22 mouse cellular contexts compared by ENCODE assay signal in the genomic region with DNA sequence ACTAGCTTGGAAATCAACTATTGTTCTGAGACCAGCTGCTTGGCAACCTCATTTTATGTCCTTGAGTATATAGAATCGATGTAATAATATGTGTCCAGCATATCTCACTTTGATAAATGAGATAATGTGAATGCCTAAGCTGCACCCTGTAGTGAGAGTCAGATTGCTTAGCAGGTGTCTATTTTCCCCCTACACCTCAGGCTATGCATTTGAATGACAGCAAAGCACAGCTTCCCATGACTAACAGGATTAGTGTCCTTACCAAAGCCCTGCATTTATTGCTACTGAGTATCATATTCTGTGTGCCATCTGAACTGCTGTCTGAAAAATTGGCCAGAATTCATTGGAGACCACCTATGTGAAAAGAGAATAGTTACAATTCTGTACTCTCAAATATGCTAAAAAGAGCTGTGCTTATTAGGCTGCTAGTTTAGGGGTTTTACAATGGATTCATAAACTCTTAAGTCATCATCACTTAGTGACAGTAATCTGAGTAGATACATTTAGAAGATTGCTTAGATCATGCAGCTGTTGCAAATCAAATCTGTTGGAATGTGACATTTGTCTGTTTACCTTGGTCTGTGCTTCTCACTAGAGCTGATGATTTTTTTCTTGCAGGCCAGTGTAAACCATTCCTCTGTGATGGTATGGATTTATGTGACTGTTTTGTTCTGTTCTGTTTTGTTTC.
DNase-seq lines count a peak whose midpoint lies in the region; ATAC-seq and TF ChIP-seq lines count a peak whose summit lies in the region.
"Had no signal": no experiment of that assay in that cellular context is flagged by ENCODE, and none has a peak within 500 bp of the region (broad histone marks: within the 10 kb centered on the region; RNA-seq: fewer than 3 reads in every experiment).

No protein-coding gene starts in this region.

- no peaks in the 10 kb centered on the region for H3K4me1 ChIP-seq in hindbrain, postnatal 0 days (ENCODE audit: insufficient read depth, low read length)
- 0 out of 2 replicates have a peak, but pooled peaks cover 11% of the 10 kb centered on the region for H3K4me1 ChIP-seq in hindbrain, embryonic 14.5 days (replicated peaks; ENCODE audit: control insufficient read depth, insufficient read depth, low read length)
- peaks cover 4% of the 10 kb centered on the region; the same call in 1 of the 2 replicates for H3K4me1 ChIP-seq in embryonic facial prominence, embryonic 14.5 days (ENCODE audit: control insufficient read depth, insufficient read depth, low read length)
- H3K4me1 ChIP-seq in midbrain, embryonic 12.5 days, result peaks cover 5% of the 10 kb centered on the region; the same call in 1 of the 2 replicates
- no peaks in the 10 kb centered on the region for H3K4me1 ChIP-seq in kidney, embryonic 14.5 days (ENCODE audit: control insufficient read depth, insufficient read depth, low read length)
- H3K4me1 ChIP-seq: embryonic facial prominence, embryonic 13.5 days; forebrain, embryonic 13.5 days; liver, embryonic 13.5 days had no signal

- no peak overlapping the region for H3K4me3 ChIP-seq in hindbrain, postnatal 0 days (ENCODE audit: low read length)
- no peak overlapping the region for H3K4me3 ChIP-seq in hindbrain, embryonic 14.5 days (replicated peaks; ENCODE audit: low read length)
- no peak overlapping the region for H3K4me3 ChIP-seq in embryonic facial prominence, embryonic 14.5 days (ENCODE audit: low read depth, low read length)
- no peak overlapping the region for H3K4me3 ChIP-seq in midbrain, embryonic 12.5 days
- no peak overlapping the region for H3K4me3 ChIP-seq in kidney, embryonic 14.5 days (ENCODE audit: low read length)
- H3K4me3 ChIP-seq: embryonic facial prominence, embryonic 13.5 days; forebrain, embryonic 13.5 days; gastrocnemius, adult 2 months; heart, embryonic 10.5 days; layer of hippocampus, adult 2 months; liver, embryonic 13.5 days; neural tube, embryonic 13.5 days had no signal

- TF ChIP-seq CTCF in hindbrain, postnatal 0 days (IDR thresholded peaks at IDR 0.05; ENCODE audit: low read depth), result no peak

- no peak overlapping the region for H3K27ac ChIP-seq in hindbrain, postnatal 0 days
- no peak overlapping the region for H3K27ac ChIP-seq in hindbrain, embryonic 14.5 days
- no peak overlapping the region for H3K27ac ChIP-seq in embryonic facial prominence, embryonic 14.5 days (replicated peaks; ENCODE audit: low read depth, low read length)
- peak overlapping the region; percentile 30; the same call in 1 of the 2 replicates for H3K27ac ChIP-seq in midbrain, embryonic 12.5 days (replicated peaks)
- H3K27ac ChIP-seq in kidney, embryonic 14.5 days (ENCODE audit: low read depth, low read length), result no peak overlapping the region
- H3K27ac ChIP-seq: embryonic facial prominence, embryonic 13.5 days; forebrain, embryonic 13.5 days; gastrocnemius, adult 2 months; heart, embryonic 10.5 days; layer of hippocampus, adult 2 months; liver, embryonic 13.5 days; neural tube, embryonic 13.5 days had no signal

- peak; percentile 16 for DNase-seq in hindbrain, postnatal 0 days (ENCODE audit: low spot score)
- DNase-seq in hindbrain, embryonic 14.5 days (ENCODE audit: low spot score), result no peak
- DNase-seq in embryonic facial prominence, embryonic 14.5 days (ENCODE audit: low spot score), result peak; percentile 59
- DNase-seq in retina, embryonic 14.5 days (ENCODE audit: low spot score), result peak; percentile 20
- DNase-seq in kidney, postnatal 10 days, result no peak
- DNase-seq: adrenal gland, postnatal 14 days; cerebellum, adult 8-10 months; cerebellum, postnatal 36 days; gastrocnemius, adult 2 months; kidney, adult 2 months; kidney, postnatal 14 days; liver, embryonic 13.5 days; lung, embryonic 14.5 days; thymus, adult 2 months; thymus, postnatal 4 days had no signal

- no peak overlapping the region for H3K4me2 ChIP-seq in hindbrain, postnatal 0 days (ENCODE audit: low read depth, low read length)
- no peak overlapping the region for H3K4me2 ChIP-seq in hindbrain, embryonic 14.5 days (replicated peaks)
- no peak overlapping the region for H3K4me2 ChIP-seq in embryonic facial prominence, embryonic 14.5 days (ENCODE audit: low read depth, low read length)
- H3K4me2 ChIP-seq in midbrain, embryonic 12.5 days (replicated peaks), result no peak overlapping the region
- H3K4me2 ChIP-seq in kidney, embryonic 14.5 days (replicated peaks; ENCODE audit: low read depth, low read length), result no peak overlapping the region
- H3K4me2 ChIP-seq: embryonic facial prominence, embryonic 13.5 days; forebrain, embryonic 13.5 days; liver, embryonic 13.5 days; lung, embryonic 14.5 days; neural tube, embryonic 13.5 days had no signal

- no peak for ATAC-seq in hindbrain, postnatal 0 days
- ATAC-seq in hindbrain, embryonic 14.5 days (ENCODE audit: low FRiP score), result no peak
- peak; percentile 50; the same call in 1 of the 2 replicates for ATAC-seq in embryonic facial prominence, embryonic 14.5 days (ENCODE audit: low read depth)
- peak; percentile 73; the same call in 1 of the 2 replicates for ATAC-seq in midbrain, embryonic 12.5 days (ENCODE audit: low FRiP score, low read depth)
- ATAC-seq in kidney, embryonic 14.5 days (ENCODE audit: low FRiP score, low TSS enrichment), result no peak
- ATAC-seq: forebrain, embryonic 13.5 days had no signal

- H3K9ac ChIP-seq in hindbrain, postnatal 0 days (replicated peaks; ENCODE audit: low read length), result no peak overlapping the region
- no peak overlapping the region for H3K9ac ChIP-seq in hindbrain, embryonic 14.5 days
- no peak overlapping the region for H3K9ac ChIP-seq in embryonic facial prominence, embryonic 14.5 days (ENCODE audit: low read depth, low read length)
- H3K9ac ChIP-seq in midbrain, embryonic 12.5 days (replicated peaks), result no peak overlapping the region
- no peak overlapping the region for H3K9ac ChIP-seq in kidney, embryonic 14.5 days (ENCODE audit: low read depth, low read length)
- H3K9ac ChIP-seq: embryonic facial prominence, embryonic 13.5 days; forebrain, embryonic 13.5 days; liver, embryonic 13.5 days; lung, embryonic 14.5 days; neural tube, embryonic 13.5 days had no signal

- no peaks in the 10 kb centered on the region for H3K36me3 ChIP-seq in hindbrain, postnatal 0 days (ENCODE audit: insufficient read depth, low read length)
- no peaks in the 10 kb centered on the region for H3K36me3 ChIP-seq in hindbrain, embryonic 14.5 days (replicated peaks; ENCODE audit: control insufficient read depth, insufficient read depth)
- H3K36me3 ChIP-seq in embryonic facial prominence, embryonic 14.5 days (ENCODE audit: control insufficient read depth, insufficient read depth, low read length), result no peaks in the 10 kb centered on the region
- no peaks in the 10 kb centered on the region for H3K36me3 ChIP-seq in midbrain, embryonic 12.5 days
- no peaks in the 10 kb centered on the region for H3K36me3 ChIP-seq in kidney, embryonic 14.5 days (ENCODE audit: control insufficient read depth, insufficient read depth, low read length)
- H3K36me3 ChIP-seq: embryonic facial prominence, embryonic 13.5 days; heart, embryonic 10.5 days; neural tube, embryonic 13.5 days had no signal

- no peaks in the 10 kb centered on the region for H3K27me3 ChIP-seq in hindbrain, postnatal 0 days (ENCODE audit: insufficient read depth, low read length)
- H3K27me3 ChIP-seq in hindbrain, embryonic 14.5 days (ENCODE audit: control insufficient read depth, insufficient read depth, low read length), result no peaks in the 10 kb centered on the region
- H3K27me3 ChIP-seq in embryonic facial prominence, embryonic 14.5 days (replicated peaks; ENCODE audit: control insufficient read depth, insufficient read depth, low read length), result no peaks in the 10 kb centered on the region
- H3K27me3 ChIP-seq in midbrain, embryonic 12.5 days, result no peaks in the 10 kb centered on the region
- no peaks in the 10 kb centered on the region for H3K27me3 ChIP-seq in kidney, embryonic 14.5 days (ENCODE audit: control insufficient read depth, insufficient read depth, low read length)
- H3K27me3 ChIP-seq: embryonic facial prominence, embryonic 13.5 days; forebrain, embryonic 13.5 days; liver, embryonic 13.5 days; neural tube, embryonic 13.5 days had no signal

- H3K9me3 ChIP-seq in hindbrain, postnatal 0 days (ENCODE audit: low read length), result no peaks in the 10 kb centered on the region
- H3K9me3 ChIP-seq in hindbrain, embryonic 14.5 days (ENCODE audit: control insufficient read depth, low read length), result no peaks in the 10 kb centered on the region
- no peaks in the 10 kb centered on the region for H3K9me3 ChIP-seq in embryonic facial prominence, embryonic 14.5 days (ENCODE audit: control insufficient read depth, low read length)
- no peaks in the 10 kb centered on the region for H3K9me3 ChIP-seq in midbrain, embryonic 12.5 days
- H3K9me3 ChIP-seq in kidney, embryonic 14.5 days (ENCODE audit: control insufficient read depth, low read length), result no peaks in the 10 kb centered on the region
- H3K9me3 ChIP-seq: embryonic facial prominence, embryonic 13.5 days; forebrain, embryonic 13.5 days; heart, embryonic 10.5 days; liver, embryonic 13.5 days; neural tube, embryonic 13.5 days had no signal

- 11% methylated on average over 1 of the region's 1 CpGs for WGBS in hindbrain, postnatal 0 days
- WGBS in hindbrain, embryonic 14.5 days, result 29% methylated on average over 1 of the region's 1 CpGs
- WGBS in embryonic facial prominence, embryonic 14.5 days, result 54% methylated on average over 1 of the region's 1 CpGs
- WGBS in midbrain, embryonic 12.5 days, result 34% methylated on average over 1 of the region's 1 CpGs
- 78% methylated on average over 1 of the region's 1 CpGs for whole genome bisulfite sequencing in kidney, embryonic 14.5 days

Comparison
In these comparisons a context has a peak if more than half of its experiments do, and no peak if none do; other contexts are left out.
1. DNase-seq: peak in hindbrain, postnatal 0 days (single experiment), embryonic facial prominence, embryonic 14.5 days (single experiment) and retina, embryonic 14.5 days (single experiment); none in hindbrain, embryonic 14.5 days (single experiment) and kidney, postnatal 10 days (single experiment).
2. ATAC-seq: peak in embryonic facial prominence, embryonic 14.5 days (single experiment) and midbrain, embryonic 12.5 days (single experiment); none in hindbrain, postnatal 0 days (single experiment), hindbrain, embryonic 14.5 days (single experiment) and kidney, embryonic 14.5 days (single experiment).